Mouse (Mus musculus) embryonic facial prominence, embryonic 10.5 days (tissue): Measurements from ENCODE around the gene Csk. TPM values are rescaled to one million over a fixed set of nuclear protein-coding genes. Genes with fewer than 3 reads are reported as not detected.

Experiments used
- DNase-seq: peaks from one replicate; pipeline ENCODE4 v3.0.0-alpha.2; 2017; ENCODE audit warnings: low spot score
- H3K27ac ChIP-seq: fragments of 300-500 bp; sonication (generic); replicated peaks from 2 replicates; pipeline ENCODE4 v1.5.1; 2016; ENCODE audit warnings: mild to moderate bottlenecking
- H3K27me3 ChIP-seq: fragments of 300-500 bp; sonication (generic); replicated peaks from 2 replicates; pipeline ENCODE4 v1.6.1; 2016; ENCODE audit warnings: low read depth, mild to moderate bottlenecking; ENCODE audit not compliant: poor library complexity, severe bottlenecking
- H3K36me3 ChIP-seq: fragments of 300-500 bp; sonication (generic); replicated peaks from 2 replicates; pipeline ENCODE4 v1.6.1; 2016; ENCODE audit warnings: mild to moderate bottlenecking, moderate library complexity
- H3K4me1 ChIP-seq: fragments of 300-500 bp; sonication (generic); 2 replicates; pipeline ENCODE4 v1.6.1; 2016
- H3K4me3 ChIP-seq: fragments of 300-500 bp; sonication (generic); 2 replicates; pipeline ENCODE4 v1.5.1; 2016; ENCODE audit warnings: mild to moderate bottlenecking, moderate library complexity
- H3K9me3 ChIP-seq: fragments of 300-500 bp; sonication (generic); 2 replicates; pipeline ENCODE4 v1.6.1; 2016; ENCODE audit warnings: mild to moderate bottlenecking
- WGBS: fragments of 180-500 bp; shearing (Covaris S2); methylation state at CpG from one replicate; pipeline ENCODE4 v1.1.7; 2016; 5-methylcytosine and 5-hydroxymethylcytosine counted together
- polyA plus RNA-seq: library from polyadenylated mRNA; unstranded; fragments of >200 nt; fragmentation: Nextera tagmentation; extraction: Ambion mirVana; gene quantifications from 2 replicates; pipeline ENCODE4 v1.2.1, GENCODE M21; 2016

Csk gene
- polyA plus RNA-seq, 1 experiment from 2014 or later, result 38.3 TPM

DNA sequence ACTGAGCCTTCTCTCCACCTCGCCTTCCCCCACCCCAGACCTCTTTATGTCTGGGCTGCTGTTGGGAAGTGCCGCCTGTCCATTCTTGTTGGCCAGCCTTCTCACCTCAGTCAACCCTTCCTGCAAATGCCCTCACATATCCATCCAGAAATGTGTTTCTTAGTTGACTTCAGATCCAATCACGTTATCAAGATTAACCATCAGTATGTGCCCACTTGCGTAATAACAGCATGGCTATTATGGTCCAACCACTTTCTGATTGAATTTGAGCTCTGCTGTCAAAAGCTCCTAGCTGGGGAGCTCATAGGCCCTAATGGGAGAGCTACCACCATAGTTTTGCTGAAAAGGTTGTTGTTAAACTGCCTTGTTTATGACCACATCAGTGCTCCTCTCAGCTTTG is 17.6 kb upstream of the Csk start:
- Histone ChIP-seq H3K4me1 (no peaks in the 10 kb centered on the region), H3K4me3 (no peak overlapping the region), H3K9me3 (no peaks in the 10 kb centered on the region), H3K27me3 (no peaks in the 10 kb centered on the region), H3K36me3 (no peaks in the 10 kb centered on the region), H3K27ac (no peak overlapping the region)
- WGBS, result 90% methylated on average over 4 of the region's 4 CpGs
- no peak for DNase-seq

DNA sequence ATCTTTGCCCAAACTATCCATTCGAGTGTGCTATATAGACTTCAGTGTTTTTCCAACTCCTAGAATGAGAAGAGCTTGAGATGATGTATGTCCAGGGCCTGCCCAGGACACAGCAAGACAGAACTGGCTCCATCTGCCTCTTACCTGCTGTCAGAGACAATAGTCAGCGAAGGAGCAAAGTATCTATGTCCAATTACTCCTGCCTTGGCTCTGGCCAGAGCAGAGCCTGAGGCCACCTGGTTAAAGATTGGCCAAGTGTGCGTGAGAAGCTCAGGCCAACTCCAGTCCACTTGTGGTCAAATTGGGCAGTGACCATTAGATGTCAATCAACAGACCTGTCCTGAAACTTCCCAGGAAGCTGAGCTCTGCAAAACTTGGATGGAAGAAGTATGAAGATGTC is 16.1 kb upstream of the Csk start:
- Histone ChIP-seq H3K4me1 (no peaks in the 10 kb centered on the region), H3K27ac (no peak overlapping the region), H3K4me3 (no peak overlapping the region), H3K9me3 (no peaks in the 10 kb centered on the region), H3K27me3 (no peaks in the 10 kb centered on the region), H3K36me3 (no peaks in the 10 kb centered on the region)
- 82% methylated on average over 3 of the region's 3 CpGs for WGBS
- DNase-seq, result no peak

DNA sequence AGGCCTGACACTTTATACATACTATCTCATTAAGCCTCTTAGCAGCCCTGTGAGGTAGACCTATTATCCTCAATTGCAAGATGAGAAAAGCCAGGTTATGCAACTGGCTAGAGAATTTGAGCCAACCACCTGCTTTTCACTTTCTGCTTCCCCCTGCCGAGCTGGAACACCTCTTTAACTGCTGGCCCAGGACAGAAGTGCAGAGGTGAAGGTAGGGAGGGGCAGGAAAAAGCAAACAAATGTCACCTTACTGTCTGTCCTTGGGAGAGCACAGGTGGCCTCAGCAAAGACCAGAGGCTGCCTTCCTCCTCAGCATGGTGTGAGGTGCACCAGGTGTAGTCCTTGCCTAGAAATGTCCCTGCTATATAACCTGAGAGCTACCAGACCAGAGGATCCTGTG is 14.8 kb upstream of the Csk start:
- Histone ChIP-seq H3K27me3 (no peaks in the 10 kb centered on the region), H3K4me3 (no peak overlapping the region), H3K27ac (no peak overlapping the region), H3K9me3 (no peaks in the 10 kb centered on the region), H3K36me3 (no peaks in the 10 kb centered on the region), H3K4me1 (no peaks in the 10 kb centered on the region)
- WGBS, result 43% methylated on average over 1 of the region's 1 CpGs
- DNase-seq, result no peak

- Histone ChIP-seq H3K9me3 (no peaks in the 10 kb centered on the region), H3K27ac (no peak overlapping the region), H3K27me3 (no peaks in the 10 kb centered on the region), H3K4me1 (no peaks in the 10 kb centered on the region), H3K4me3 (no peak overlapping the region), H3K36me3 (no peaks in the 10 kb centered on the region)
- 63% methylated on average over 11 of the region's 11 CpGs for WGBS
- no peak for DNase-seq
Measured at GRCm38 (mm10) chr9:57667817-57668216, 14.4 kb upstream of the Csk start.

DNA sequence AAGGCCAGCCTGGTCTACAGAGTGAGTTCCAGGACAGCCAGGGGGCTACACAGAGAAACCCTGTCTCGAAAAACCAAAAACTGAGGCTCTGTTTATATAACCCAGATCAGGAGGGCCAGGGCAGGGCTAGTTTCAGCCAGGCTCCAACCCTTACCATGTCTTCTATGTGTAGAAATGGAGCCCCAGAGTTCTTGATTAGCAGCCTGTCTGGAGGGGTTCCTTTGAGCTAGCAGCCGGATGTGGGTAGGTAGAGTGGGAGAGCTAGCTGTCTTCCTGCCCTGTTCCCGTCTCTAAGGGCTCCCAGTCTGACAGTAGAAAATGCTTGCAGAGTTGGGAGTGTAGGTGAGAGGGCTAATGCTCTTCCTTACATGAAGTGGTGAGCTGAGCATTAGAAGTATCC is 13.7 kb upstream of the Csk start:
- Histone ChIP-seq H3K4me3 (no peak overlapping the region), H3K27me3 (no peaks in the 10 kb centered on the region), H3K27ac (no peak overlapping the region), H3K36me3 (no peaks in the 10 kb centered on the region), H3K9me3 (no peaks in the 10 kb centered on the region), H3K4me1 (no peaks in the 10 kb centered on the region)
- no peak for DNase-seq
- 78% methylated on average over 3 of the region's 3 CpGs for WGBS

GRCm38 (mm10) chr9:57666536-57666935 is 13.1 kb upstream of the Csk start:
- WGBS, result 86% methylated on average over 8 of the region's 8 CpGs
- H3K4me1 ChIP-seq, result no peaks in the 10 kb centered on the region
- no peak for DNase-seq
- no peak overlapping the region for H3K27ac ChIP-seq
- no peak overlapping the region for H3K4me3 ChIP-seq
- no peaks in the 10 kb centered on the region for H3K36me3 ChIP-seq
- H3K9me3 ChIP-seq, result no peaks in the 10 kb centered on the region
- H3K27me3 ChIP-seq, result no peaks in the 10 kb centered on the region

- Histone ChIP-seq H3K27me3 (no peaks in the 10 kb centered on the region), H3K4me1 (no peaks in the 10 kb centered on the region), H3K9me3 (no peaks in the 10 kb centered on the region), H3K36me3 (no peaks in the 10 kb centered on the region), H3K4me3 (no peak overlapping the region), H3K27ac (no peak overlapping the region)
- no peak for DNase-seq
- WGBS, result 70% methylated on average over 7 of the region's 7 CpGs
Measured at GRCm38 (mm10) chr9:57664616-57665015, 11.2 kb upstream of the Csk start.

- Histone ChIP-seq H3K27ac (no peak overlapping the region), H3K9me3 (no peaks in the 10 kb centered on the region), H3K4me3 (no peak overlapping the region), H3K36me3 (no peaks in the 10 kb centered on the region), H3K27me3 (no peaks in the 10 kb centered on the region), H3K4me1 (no peaks in the 10 kb centered on the region)
- DNase-seq, result no peak
- WGBS, result 85% methylated on average over 3 of the region's 3 CpGs
Measured at GRCm38 (mm10) chr9:57661552-57661951, 8.1 kb upstream of the Csk start.

- H3K27ac ChIP-seq, result 0 out of 2 replicates have a peak overlapping the region, but pooled peaks have one; percentile 48
- H3K9me3 ChIP-seq, result no peaks in the 10 kb centered on the region
- no peak overlapping the region for H3K4me3 ChIP-seq
- peaks cover 8% of the 10 kb centered on the region for H3K4me1 ChIP-seq
- WGBS, result 80% methylated on average over 6 of the region's 6 CpGs
- H3K36me3 ChIP-seq, result no peaks in the 10 kb centered on the region
- no peak for DNase-seq
- H3K27me3 ChIP-seq, result no peaks in the 10 kb centered on the region
Measured at GRCm38 (mm10) chr9:57660501-57660900, 7.1 kb upstream of the Csk start.

GRCm38 (mm10) chr9:57659774-57660173 is 6.3 kb upstream of the Csk start:
- WGBS, result 26% methylated on average over 4 of the region's 4 CpGs
- Histone ChIP-seq H3K4me1 (peaks cover 8% of the 10 kb centered on the region), H3K27me3 (peaks cover 5% of the 10 kb centered on the region), H3K4me3 (no peak overlapping the region), H3K36me3 (no peaks in the 10 kb centered on the region), H3K9me3 (no peaks in the 10 kb centered on the region), H3K27ac (peak overlapping the region; percentile 48; the same call in 1 of the 2 replicates)
- peak; percentile 73 for DNase-seq

GRCm38 (mm10) chr9:57658970-57659369 is 5.5 kb upstream of the Csk start:
- no peak overlapping the region for H3K4me3 ChIP-seq
- 80% methylated on average over 4 of the region's 4 CpGs for WGBS
- no peaks in the 10 kb centered on the region for H3K36me3 ChIP-seq
- H3K27me3 ChIP-seq, result peaks cover 13% of the 10 kb centered on the region
- H3K27ac ChIP-seq, result no peak overlapping the region
- H3K9me3 ChIP-seq, result no peaks in the 10 kb centered on the region
- peaks cover 12% of the 10 kb centered on the region for H3K4me1 ChIP-seq
- no peak for DNase-seq

DNA sequence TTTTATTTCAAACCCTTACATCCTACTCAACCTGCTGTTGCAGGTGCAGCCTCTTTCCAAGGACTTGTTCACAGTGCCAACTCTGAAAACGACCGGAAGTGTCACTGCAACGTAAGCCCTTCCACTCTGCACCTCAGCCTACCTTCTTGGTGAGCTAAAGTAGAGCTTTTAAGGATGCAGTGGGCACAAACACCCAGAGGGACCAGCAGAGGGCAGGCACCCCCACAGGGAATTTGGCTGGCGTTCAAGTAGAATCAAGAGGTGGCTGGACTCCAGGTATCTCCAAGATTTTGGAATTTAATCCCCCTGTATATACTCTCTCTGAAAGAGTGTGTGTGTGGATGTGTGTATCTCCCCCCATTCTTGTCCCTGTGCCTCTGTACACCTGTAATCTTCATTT is 4.4 kb upstream of the Csk start:
- Histone ChIP-seq H3K9me3 (no peaks in the 10 kb centered on the region), H3K27me3 (peaks cover 24% of the 10 kb centered on the region), H3K27ac (no peak overlapping the region), H3K36me3 (no peaks in the 10 kb centered on the region), H3K4me3 (no peak overlapping the region), H3K4me1 (peaks cover 23% of the 10 kb centered on the region)
- DNase-seq, result no peak
- WGBS, result 58% methylated on average over 4 of the region's 4 CpGs

- no peak for DNase-seq
- WGBS, result 86% methylated on average over 19 of the region's 19 CpGs
- no peak overlapping the region for H3K4me3 ChIP-seq
Measured at GRCm38 (mm10) chr9:57656631-57657350, 3.4 kb upstream of the Csk start.

More at GRCm38 (mm10) chr9:57656631-57657350, 3.4 kb upstream of the Csk start:
- peaks cover 27% of the 10 kb centered on the region for H3K27me3 ChIP-seq
- H3K36me3 ChIP-seq, result no peaks in the 10 kb centered on the region
- peaks cover 32% of the 10 kb centered on the region for H3K4me1 ChIP-seq
- H3K27ac ChIP-seq, result no peak overlapping the region
- H3K9me3 ChIP-seq, result no peaks in the 10 kb centered on the region
